Mouse (Mus musculus) bone marrow, adult 2 months (tissue): ENCODE measurements around the gene Il16.

Experiments used
- CTCF ChIP-seq: fragments of 200-500 bp; IDR thresholded peaks from 2 replicates; pipeline ENCODE4 v1.5.1; 2011; ENCODE audit warnings: low read length, control low read depth; ENCODE audit not compliant: control insufficient read depth, insufficient read depth
- POLR2A ChIP-seq: fragments of 200-500 bp; IDR thresholded peaks from 2 replicates; pipeline ENCODE4 v1.6.1; 2011; ENCODE audit warnings: low read depth, mild to moderate bottlenecking, control low read depth, low read length, borderline replicate concordance; ENCODE audit not compliant: control insufficient read depth

- no peak for TF ChIP-seq CTCF
- TF ChIP-seq POLR2A: no peak
Measured at GRCm38 (mm10) chr7:83598997-83599912, 146.3 kb downstream of the Il16 start.
